Mouse (Mus musculus) forebrain, embryonic 15.5 days (tissue): ENCODE results near the gene Atp11a. TPM values are rescaled to one million over a fixed set of nuclear protein-coding genes. Genes with fewer than 3 reads are reported as not detected.

ENCODE experiments used
- ATAC-seq: fragments of 200-750 bp; cut with Nextera tagmentation; replicated peaks from 2 replicates; pipeline ENCODE4 v1.8.0; 2017; ENCODE audit warnings: mild to moderate bottlenecking, moderate TSS enrichment, moderate library complexity
- H3K27ac ChIP-seq: fragments of 300-500 bp; sonication (generic); replicated peaks from 2 replicates; pipeline ENCODE4 v1.5.1; 2015; ENCODE audit warnings: mild to moderate bottlenecking, inconsistent platforms
- H3K27me3 ChIP-seq: fragments of 300-500 bp; sonication (generic); 2 replicates; pipeline ENCODE4 v1.6.1; 2015; ENCODE audit warnings: inconsistent platforms
- H3K36me3 ChIP-seq: fragments of 300-500 bp; sonication (generic); 2 replicates; pipeline ENCODE4 v1.6.1; 2015; ENCODE audit warnings: mild to moderate bottlenecking, inconsistent platforms
- H3K4me1 ChIP-seq: fragments of 300-500 bp; sonication (generic); 2 replicates; pipeline ENCODE4 v1.6.1; 2015; ENCODE audit warnings: inconsistent platforms
- H3K4me2 ChIP-seq: fragments of 300-500 bp; sonication (generic); replicated peaks from 2 replicates; pipeline ENCODE4 v1.6.1; 2015; ENCODE audit warnings: mild to moderate bottlenecking, inconsistent platforms
- H3K4me3 ChIP-seq: fragments of 300-500 bp; sonication (generic); 2 replicates; pipeline ENCODE4 v1.5.1; 2015; ENCODE audit warnings: mild to moderate bottlenecking, inconsistent platforms
- H3K9ac ChIP-seq: fragments of 300-500 bp; sonication (generic); replicated peaks from 2 replicates; pipeline ENCODE4 v1.6.1; 2015; ENCODE audit warnings: mild to moderate bottlenecking, inconsistent platforms
- H3K9me3 ChIP-seq: fragments of 300-500 bp; sonication (generic); 2 replicates; pipeline ENCODE4 v1.6.1; 2016; ENCODE audit warnings: inconsistent platforms
- WGBS: fragments of 180-500 bp; shearing (Covaris S2); methylation state at CpG from one replicate; pipeline ENCODE4 v1.1.7; 2015; ENCODE audit warnings: mixed read lengths; 5-methylcytosine and 5-hydroxymethylcytosine counted together
- polyA plus RNA-seq: library from polyadenylated mRNA; unstranded; fragments of >200 nt; fragmentation: Nextera tagmentation; extraction: Ambion mirVana; gene quantifications from 2 replicates; pipeline ENCODE4 v1.2.1, GENCODE M21; 2015

Atp11a gene
- polyA plus RNA-seq, 1 experiment from 2014 or later, result 15.7 TPM

- no peak for ATAC-seq
- Histone ChIP-seq H3K4me1 (no peaks in the 10 kb centered on the region), H3K27me3 (no peaks in the 10 kb centered on the region), H3K4me2 (no peak overlapping the region), H3K4me3 (no peak overlapping the region), H3K9ac (no peak overlapping the region), H3K36me3 (peaks cover 65% of the 10 kb centered on the region), H3K9me3 (no peaks in the 10 kb centered on the region), H3K27ac (no peak overlapping the region)
- 93% methylated on average over 8 of the region's 8 CpGs for WGBS
Observed at GRCm38 (mm10) chr8:12825686-12826237, 68.9 kb downstream of the Atp11a start.

- Histone ChIP-seq H3K4me1 (peaks cover 4% of the 10 kb centered on the region), H3K9ac (no peak overlapping the region), H3K27me3 (no peaks in the 10 kb centered on the region), H3K27ac (no peak overlapping the region), H3K4me3 (no peak overlapping the region), H3K4me2 (no peak overlapping the region), H3K9me3 (no peaks in the 10 kb centered on the region), H3K36me3 (peaks cover 62% of the 10 kb centered on the region)
- no peak for ATAC-seq
- 91% methylated on average over 9 of the region's 9 CpGs for WGBS
Observed at GRCm38 (mm10) chr8:12827124-12827523, 70.3 kb downstream of the Atp11a start.

GRCm38 (mm10) chr8:12828298-12828697 is 71.5 kb downstream of the Atp11a start:
- Histone ChIP-seq H3K27ac (no peak overlapping the region), H3K9ac (no peak overlapping the region), H3K36me3 (peaks cover 51% of the 10 kb centered on the region), H3K9me3 (no peaks in the 10 kb centered on the region), H3K27me3 (no peaks in the 10 kb centered on the region), H3K4me2 (no peak overlapping the region), H3K4me1 (peaks cover 4% of the 10 kb centered on the region), H3K4me3 (no peak overlapping the region)
- 91% methylated on average over 6 of the region's 6 CpGs for WGBS
- ATAC-seq, result no peak

GRCm38 (mm10) chr8:12829381-12829780 is 72.6 kb downstream of the Atp11a start:
- Histone ChIP-seq H3K4me2 (no peak overlapping the region), H3K9ac (no peak overlapping the region), H3K36me3 (peaks cover 54% of the 10 kb centered on the region), H3K27me3 (no peaks in the 10 kb centered on the region), H3K27ac (no peak overlapping the region), H3K9me3 (no peaks in the 10 kb centered on the region), H3K4me1 (peaks cover 4% of the 10 kb centered on the region), H3K4me3 (no peak overlapping the region)
- ATAC-seq, result no peak
- WGBS, result 84% methylated on average over 1 of the region's 1 CpGs

GRCm38 (mm10) chr8:12831659-12832589 is 75.1 kb downstream of the Atp11a start:
- 0 out of 2 replicates have a peak, but pooled peaks have one; percentile 53 for ATAC-seq
- H3K4me1 ChIP-seq, result peaks cover 4% of the 10 kb centered on the region
- peak overlapping the region; percentile 49; the same call in 1 of the 2 replicates for H3K27ac ChIP-seq
- no peak overlapping the region for H3K4me2 ChIP-seq
- 64% methylated on average over 7 of the region's 7 CpGs for WGBS
- H3K36me3 ChIP-seq, result peaks cover 63% of the 10 kb centered on the region
- no peak overlapping the region for H3K4me3 ChIP-seq
- no peaks in the 10 kb centered on the region for H3K27me3 ChIP-seq
- H3K9me3 ChIP-seq, result no peaks in the 10 kb centered on the region
- H3K9ac ChIP-seq, result no peak overlapping the region

GRCm38 (mm10) chr8:12833616-12834015 is 76.8 kb downstream of the Atp11a start:
- no peak overlapping the region for H3K4me2 ChIP-seq
- WGBS, result 95% methylated on average over 5 of the region's 5 CpGs
- peaks cover 61% of the 10 kb centered on the region for H3K36me3 ChIP-seq
- no peaks in the 10 kb centered on the region for H3K27me3 ChIP-seq
- H3K9ac ChIP-seq, result no peak overlapping the region
- ATAC-seq, result no peak
- H3K27ac ChIP-seq, result no peak overlapping the region
- peaks cover 4% of the 10 kb centered on the region for H3K4me1 ChIP-seq
- no peak overlapping the region for H3K4me3 ChIP-seq
- no peaks in the 10 kb centered on the region for H3K9me3 ChIP-seq

- Histone ChIP-seq H3K4me3 (no peak overlapping the region), H3K9ac (no peak overlapping the region), H3K27ac (no peak overlapping the region), H3K9me3 (no peaks in the 10 kb centered on the region), H3K36me3 (peaks cover 58% of the 10 kb centered on the region), H3K4me2 (no peak overlapping the region), H3K4me1 (no peaks in the 10 kb centered on the region), H3K27me3 (no peaks in the 10 kb centered on the region)
- ATAC-seq, result no peak
- 93% methylated on average over 7 of the region's 7 CpGs for WGBS
Observed at GRCm38 (mm10) chr8:12840834-12841233, 84.0 kb downstream of the Atp11a start.

- Histone ChIP-seq H3K9ac (no peak overlapping the region), H3K27ac (no peak overlapping the region), H3K4me1 (no peaks in the 10 kb centered on the region), H3K27me3 (no peaks in the 10 kb centered on the region), H3K4me3 (no peak overlapping the region), H3K9me3 (no peaks in the 10 kb centered on the region), H3K36me3 (peaks cover 52% of the 10 kb centered on the region), H3K4me2 (no peak overlapping the region)
- no peak for ATAC-seq
- WGBS, result 93% methylated on average over 11 of the region's 11 CpGs
Observed at GRCm38 (mm10) chr8:12842342-12842995, 85.7 kb downstream of the Atp11a start.

- H3K36me3 ChIP-seq, result peaks cover 48% of the 10 kb centered on the region
- H3K27ac ChIP-seq, result no peak overlapping the region
- ATAC-seq, result no peak
- H3K9ac ChIP-seq, result no peak overlapping the region
- H3K27me3 ChIP-seq, result no peaks in the 10 kb centered on the region
- no peaks in the 10 kb centered on the region for H3K4me1 ChIP-seq
- H3K9me3 ChIP-seq, result no peaks in the 10 kb centered on the region
- no peak overlapping the region for H3K4me3 ChIP-seq
- WGBS, result 94% methylated on average over 16 of the region's 16 CpGs
- H3K4me2 ChIP-seq, result no peak overlapping the region
Observed at GRCm38 (mm10) chr8:12844347-12844950, 87.6 kb downstream of the Atp11a start.

GRCm38 (mm10) chr8:12846447-12846846 is 89.6 kb downstream of the Atp11a start:
- Histone ChIP-seq H3K9ac (no peak overlapping the region), H3K4me3 (no peak overlapping the region), H3K36me3 (peaks cover 58% of the 10 kb centered on the region), H3K27ac (no peak overlapping the region), H3K27me3 (no peaks in the 10 kb centered on the region), H3K9me3 (no peaks in the 10 kb centered on the region), H3K4me2 (no peak overlapping the region), H3K4me1 (no peaks in the 10 kb centered on the region)
- WGBS, result 94% methylated on average over 6 of the region's 6 CpGs
- ATAC-seq, result no peak

GRCm38 (mm10) chr8:12851241-12851640 is 94.4 kb downstream of the Atp11a start:
- ATAC-seq, result no peak
- H3K9ac ChIP-seq, result no peak overlapping the region
- WGBS, result 90% methylated on average over 10 of the region's 10 CpGs
- no peaks in the 10 kb centered on the region for H3K4me1 ChIP-seq
- no peak overlapping the region for H3K4me2 ChIP-seq
- no peaks in the 10 kb centered on the region for H3K9me3 ChIP-seq
- no peak overlapping the region for H3K27ac ChIP-seq
- H3K36me3 ChIP-seq, result peaks cover 38% of the 10 kb centered on the region
- H3K4me3 ChIP-seq, result no peak overlapping the region
- H3K27me3 ChIP-seq, result no peaks in the 10 kb centered on the region

GRCm38 (mm10) chr8:12856038-12856437 is 99.2 kb downstream of the Atp11a start:
- Histone ChIP-seq H3K27ac (no peak overlapping the region), H3K9ac (no peak overlapping the region), H3K4me2 (no peak overlapping the region), H3K27me3 (no peaks in the 10 kb centered on the region), H3K4me1 (no peaks in the 10 kb centered on the region), H3K36me3 (peaks cover 17% of the 10 kb centered on the region), H3K4me3 (no peak overlapping the region), H3K9me3 (no peaks in the 10 kb centered on the region)
- no peak for ATAC-seq
- 80% methylated on average over 15 of the region's 15 CpGs for WGBS
